Mouse (Mus musculus): ENCODE measurements around the gene Dhx57. TPM values are rescaled to one million over a fixed set of nuclear protein-coding genes. Genes with fewer than 3 reads are reported as not detected.
A peak's percentile ranks its signal among the peaks of the same experiment; 100 is the strongest.

Gene Dhx57
- polyA plus RNA-seq, 1 experiment from 2014 or later, result 8.6 TPM

DNA sequence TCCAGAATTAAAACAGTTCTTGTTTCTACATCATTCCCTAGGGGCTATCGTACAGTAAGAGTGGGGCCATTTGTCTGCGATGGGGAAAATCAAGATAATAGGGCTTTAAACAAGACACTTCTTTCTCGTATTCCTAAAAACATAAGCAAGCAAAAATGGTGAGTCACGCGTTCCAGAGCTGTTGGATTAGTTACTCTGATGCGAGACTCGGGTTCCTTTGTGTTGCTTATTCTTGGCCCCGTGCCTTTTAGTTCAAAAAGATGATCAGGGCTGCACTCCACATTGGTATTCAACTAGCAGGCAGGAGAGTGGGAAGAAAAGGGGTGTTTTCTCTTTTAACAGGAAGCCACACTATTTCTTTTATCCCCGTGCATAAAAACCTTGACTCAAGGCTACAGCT, 21.5 kb upstream of the Dhx57 start:
- Histone ChIP-seq H3K4me3 (ENCODE audit: low read length) (no peak overlapping the region), H3K27me3 (ENCODE audit: control insufficient read depth, insufficient read depth, low read length) (no peaks in the 10 kb centered on the region), H3K4me1 (ENCODE audit: control insufficient read depth, insufficient read depth, low read length) (no peaks in the 10 kb centered on the region), H3K36me3 (ENCODE audit: control insufficient read depth, insufficient read depth) (no peaks in the 10 kb centered on the region), H3K9ac (ENCODE audit: low read length) (no peak overlapping the region), H3K4me2 (ENCODE audit: low read depth, low read length) (no peak overlapping the region), H3K27ac (ENCODE audit: low read length) (no peak overlapping the region), H3K9me3 (replicated peaks; ENCODE audit: control insufficient read depth, low read length) (no peaks in the 10 kb centered on the region)
- 62% methylated on average over 9 of the region's 9 CpGs for WGBS
- ATAC-seq (replicated peaks; ENCODE audit: extremely low read depth, insufficient read depth, low FRiP score), result no peak

GRCm38 (mm10) chr17:80307251-80307650, 17.0 kb upstream of the Dhx57 start, which contains the start of gene Arhgef33:
Gene Arhgef33, plus strand, starts transcription at chr17:80307407.
- Histone ChIP-seq H3K27me3 (ENCODE audit: control insufficient read depth, insufficient read depth, low read length) (no peaks in the 10 kb centered on the region), H3K4me2 (ENCODE audit: low read depth, low read length) (no peak within 1 kb of the TSS), H3K36me3 (ENCODE audit: control insufficient read depth, insufficient read depth) (no peaks in the 10 kb centered on the region), H3K9ac (ENCODE audit: low read length) (no peak within 1 kb of the TSS), H3K4me1 (ENCODE audit: control insufficient read depth, insufficient read depth, low read length) (no peaks in the 10 kb centered on the region), H3K9me3 (replicated peaks; ENCODE audit: control insufficient read depth, low read length) (no peaks in the 10 kb centered on the region), H3K27ac (ENCODE audit: low read length) (no peak within 1 kb of the TSS), H3K4me3 (ENCODE audit: low read length) (no peak within 1 kb of the TSS)
- 76% methylated on average over 1 of the region's 1 CpGs for WGBS
- ATAC-seq (replicated peaks; ENCODE audit: extremely low read depth, insufficient read depth, low FRiP score), result no peak

DNA sequence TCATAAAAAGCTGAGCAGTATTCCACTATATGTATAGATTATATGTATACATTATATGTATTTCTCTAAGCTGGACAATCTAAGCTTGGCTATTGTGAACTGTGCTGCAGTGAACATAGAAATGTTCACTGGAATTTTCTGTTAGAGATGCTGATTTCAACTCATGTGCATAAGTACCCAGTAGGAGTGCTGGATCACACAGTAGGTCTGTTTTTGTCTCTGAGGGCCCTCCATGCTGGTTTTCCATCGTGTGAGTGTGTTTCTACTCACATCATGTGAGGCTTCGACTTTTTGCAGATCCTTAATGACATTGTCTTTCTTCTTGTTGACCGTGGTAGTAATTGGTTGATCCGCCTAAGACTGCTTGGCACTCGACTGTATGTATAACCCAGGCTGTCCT, 8.6 kb upstream of the Dhx57 start:
- 81% methylated on average over 5 of the region's 5 CpGs for WGBS
- H3K27me3 ChIP-seq (ENCODE audit: control insufficient read depth, insufficient read depth, low read length), result no peaks in the 10 kb centered on the region

GRCm38 (mm10) chr17:80295258-80295657, 5.0 kb upstream of the Dhx57 start:
- Histone ChIP-seq H3K9me3 (replicated peaks; ENCODE audit: control insufficient read depth, low read length) (no peaks in the 10 kb centered on the region), H3K4me3 (ENCODE audit: low read length) (no peak overlapping the region), H3K4me1 (ENCODE audit: control insufficient read depth, insufficient read depth, low read length) (no peaks in the 10 kb centered on the region), H3K27me3 (ENCODE audit: control insufficient read depth, insufficient read depth, low read length) (no peaks in the 10 kb centered on the region), H3K9ac (ENCODE audit: low read length) (no peak overlapping the region), H3K4me2 (ENCODE audit: low read depth, low read length) (no peak overlapping the region), H3K36me3 (ENCODE audit: control insufficient read depth, insufficient read depth) (no peaks in the 10 kb centered on the region), H3K27ac (ENCODE audit: low read length) (no peak overlapping the region)
- WGBS, result 82% methylated on average over 5 of the region's 5 CpGs
- ATAC-seq (replicated peaks; ENCODE audit: extremely low read depth, insufficient read depth, low FRiP score), result no peak

More for the DNA sequence above, 8.6 kb upstream of the Dhx57 start:
- H3K4me2 ChIP-seq (ENCODE audit: low read depth, low read length), result no peak overlapping the region
- no peak overlapping the region for H3K27ac ChIP-seq (ENCODE audit: low read length)
- no peaks in the 10 kb centered on the region for H3K4me1 ChIP-seq (ENCODE audit: control insufficient read depth, insufficient read depth, low read length)
- H3K36me3 ChIP-seq (ENCODE audit: control insufficient read depth, insufficient read depth), result no peaks in the 10 kb centered on the region
- H3K9ac ChIP-seq (ENCODE audit: low read length), result no peak overlapping the region
- H3K9me3 ChIP-seq (replicated peaks; ENCODE audit: control insufficient read depth, low read length), result no peaks in the 10 kb centered on the region
- H3K4me3 ChIP-seq (ENCODE audit: low read length), result no peak overlapping the region
- ATAC-seq (replicated peaks; ENCODE audit: extremely low read depth, insufficient read depth, low FRiP score), result no peak

DNA sequence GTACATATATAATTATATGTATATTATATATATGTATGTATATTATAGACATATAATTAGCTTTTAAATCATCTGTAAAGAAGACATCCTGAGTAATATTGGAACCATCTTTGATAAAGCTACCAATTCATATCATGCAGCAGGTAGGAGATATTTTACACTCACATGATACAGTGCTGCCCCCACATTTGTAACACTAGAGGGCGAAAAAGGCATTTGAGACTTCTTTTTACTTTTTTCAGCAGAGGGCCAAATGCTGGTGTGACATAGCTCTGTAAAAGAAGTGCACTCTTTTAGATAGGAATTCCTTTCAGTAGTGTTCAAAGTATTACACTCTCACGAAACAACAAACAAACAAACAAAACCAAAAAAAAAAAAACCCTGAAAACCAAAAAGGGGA, 872 bp upstream of the Dhx57 start:
- no peaks in the 10 kb centered on the region for H3K36me3 ChIP-seq (ENCODE audit: control insufficient read depth, insufficient read depth)
- no peaks in the 10 kb centered on the region for H3K27me3 ChIP-seq (ENCODE audit: control insufficient read depth, insufficient read depth, low read length)
- H3K27ac ChIP-seq (ENCODE audit: low read length), result no peak overlapping the region
- H3K4me2 ChIP-seq (ENCODE audit: low read depth, low read length), result no peak overlapping the region
- peaks cover 8% of the 10 kb centered on the region; the same call in 1 of the 2 replicates for H3K4me1 ChIP-seq (ENCODE audit: control insufficient read depth, insufficient read depth, low read length)
- ATAC-seq (replicated peaks; ENCODE audit: extremely low read depth, insufficient read depth, low FRiP score), result no peak
- H3K9ac ChIP-seq (ENCODE audit: low read length), result no peak overlapping the region
- no peaks in the 10 kb centered on the region for H3K9me3 ChIP-seq (replicated peaks; ENCODE audit: control insufficient read depth, low read length)
- no peak overlapping the region for H3K4me3 ChIP-seq (ENCODE audit: low read length)
- WGBS, result 11% methylated on average over 2 of the region's 2 CpGs

GRCm38 (mm10) chr17:80289280-80290073, 799 bp downstream of the Dhx57 start:
- Histone ChIP-seq H3K9ac (ENCODE audit: low read length) (peak overlapping the region; percentile 96), H3K27me3 (ENCODE audit: control insufficient read depth, insufficient read depth, low read length) (no peaks in the 10 kb centered on the region), H3K4me1 (ENCODE audit: control insufficient read depth, insufficient read depth, low read length) (peaks cover 8% of the 10 kb centered on the region; the same call in 1 of the 2 replicates), H3K36me3 (ENCODE audit: control insufficient read depth, insufficient read depth) (no peaks in the 10 kb centered on the region), H3K4me3 (ENCODE audit: low read length) (peak overlapping the region; percentile 100), H3K9me3 (replicated peaks; ENCODE audit: control insufficient read depth, low read length) (no peaks in the 10 kb centered on the region), H3K4me2 (ENCODE audit: low read depth, low read length) (peak overlapping the region; percentile 78), H3K27ac (ENCODE audit: low read length) (peak overlapping the region; percentile 82)
- WGBS, result 1% methylated on average over 30 of the region's 30 CpGs
- no peak for ATAC-seq (replicated peaks; ENCODE audit: extremely low read depth, insufficient read depth, low FRiP score)

- Histone ChIP-seq H3K9ac (ENCODE audit: low read length) (no peak overlapping the region), H3K27ac (ENCODE audit: low read length) (no peak overlapping the region), H3K27me3 (ENCODE audit: control insufficient read depth, insufficient read depth, low read length) (no peaks in the 10 kb centered on the region), H3K4me2 (ENCODE audit: low read depth, low read length) (no peak overlapping the region), H3K36me3 (ENCODE audit: control insufficient read depth, insufficient read depth) (no peaks in the 10 kb centered on the region), H3K9me3 (replicated peaks; ENCODE audit: control insufficient read depth, low read length) (no peaks in the 10 kb centered on the region), H3K4me1 (ENCODE audit: control insufficient read depth, insufficient read depth, low read length) (peaks cover 8% of the 10 kb centered on the region; the same call in 1 of the 2 replicates), H3K4me3 (ENCODE audit: low read length) (no peak overlapping the region)
- ATAC-seq (replicated peaks; ENCODE audit: extremely low read depth, insufficient read depth, low FRiP score), result no peak
- 79% methylated on average over 6 of the region's 6 CpGs for WGBS
Measured at GRCm38 (mm10) chr17:80288012-80288411, 2.3 kb downstream of the Dhx57 start.

DNA sequence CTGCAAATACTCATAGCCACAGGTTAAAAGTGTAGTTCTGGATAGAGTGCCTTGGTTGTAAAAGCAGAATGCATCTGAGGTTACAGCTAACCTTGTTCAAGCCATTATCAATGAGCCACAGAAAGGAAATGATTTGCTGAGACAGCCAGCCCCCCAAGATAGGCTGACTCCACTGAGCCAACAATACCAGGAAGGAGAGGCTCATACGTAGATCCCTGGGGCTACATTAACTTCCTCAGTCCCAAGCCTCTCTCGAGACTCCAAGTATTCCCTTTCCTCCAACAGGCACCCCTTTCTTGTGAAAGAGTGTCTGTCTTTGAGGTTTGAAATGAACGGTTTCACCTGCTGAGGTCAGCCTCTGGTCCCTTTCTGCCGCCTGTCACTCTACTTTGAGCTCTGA, 5.8 kb downstream of the Dhx57 start:
- 59% methylated on average over 4 of the region's 4 CpGs for WGBS
- Histone ChIP-seq H3K4me2 (ENCODE audit: low read depth, low read length) (no peak overlapping the region), H3K9me3 (replicated peaks; ENCODE audit: control insufficient read depth, low read length) (no peaks in the 10 kb centered on the region), H3K4me1 (ENCODE audit: control insufficient read depth, insufficient read depth, low read length) (peaks cover 8% of the 10 kb centered on the region; the same call in 1 of the 2 replicates), H3K9ac (ENCODE audit: low read length) (no peak overlapping the region), H3K27ac (ENCODE audit: low read length) (peak overlapping the region; percentile 42; the same call in 1 of the 2 replicates), H3K36me3 (ENCODE audit: control insufficient read depth, insufficient read depth) (peaks cover 3% of the 10 kb centered on the region; the same call in 1 of the 2 replicates), H3K4me3 (ENCODE audit: low read length) (no peak overlapping the region), H3K27me3 (ENCODE audit: control insufficient read depth, insufficient read depth, low read length) (no peaks in the 10 kb centered on the region)
- peak; percentile 45; the same call in 1 of the 2 replicates for ATAC-seq (replicated peaks; ENCODE audit: extremely low read depth, insufficient read depth, low FRiP score)

GRCm38 (mm10) chr17:80279340-80280070, 10.8 kb downstream of the Dhx57 start:
- no peak for ATAC-seq (replicated peaks; ENCODE audit: extremely low read depth, insufficient read depth, low FRiP score)
- Histone ChIP-seq H3K27me3 (ENCODE audit: control insufficient read depth, insufficient read depth, low read length) (no peaks in the 10 kb centered on the region), H3K36me3 (ENCODE audit: control insufficient read depth, insufficient read depth) (peaks cover 28% of the 10 kb centered on the region), H3K4me1 (ENCODE audit: control insufficient read depth, insufficient read depth, low read length) (no peaks in the 10 kb centered on the region), H3K4me2 (ENCODE audit: low read depth, low read length) (no peak overlapping the region), H3K9me3 (replicated peaks; ENCODE audit: control insufficient read depth, low read length) (no peaks in the 10 kb centered on the region), H3K27ac (ENCODE audit: low read length) (no peak overlapping the region), H3K9ac (ENCODE audit: low read length) (no peak overlapping the region), H3K4me3 (ENCODE audit: low read length) (no peak overlapping the region)
- WGBS, result 91% methylated on average over 8 of the region's 8 CpGs
